Comparison of ENCODE assay signal across 9 mouse cellular contexts in genomic region chr4:139641829-139642425, GRCm38 (mm10). TPM values are rescaled to one million over a fixed set of nuclear protein-coding genes. Genes with fewer than 3 reads are reported as not detected.
DNase-seq lines count a peak whose midpoint lies in the region; ATAC-seq and TF ChIP-seq lines count a peak whose summit lies in the region.
"Had no signal": no experiment of that assay in that cellular context is flagged by ENCODE, and none has a peak within 500 bp of the region (broad histone marks: within the 10 kb centered on the region; RNA-seq: fewer than 3 reads in every experiment).

No protein-coding gene starts in this region.

- no peak for TF ChIP-seq CTCF in lung, adult 2 months (IDR thresholded peaks at IDR 0.05; ENCODE audit: insufficient read depth, low read length)

- DNase-seq in lung, adult 2 months, result no peak
- peak; percentile 45 for DNase-seq in embryonic facial prominence, embryonic 11.5 days (ENCODE audit: low spot score)
- peak; percentile 69 for DNase-seq in retina, postnatal 1 day
- no peak for DNase-seq in frontal cortex, postnatal 10 days (ENCODE audit: low spot score in 2 of 2)
- DNase-seq in layer of hippocampus, adult 18-20 months (ENCODE audit: low spot score in 2 of 2), result no peak

- H3K27me3 ChIP-seq in lung, embryonic 16.5 days (ENCODE audit: control insufficient read depth, insufficient read depth, low read depth, low read length), result no peaks in the 10 kb centered on the region; the same call in 1 of the 2 replicates
- peaks cover 11% of the 10 kb centered on the region for H3K27me3 ChIP-seq in embryonic facial prominence, embryonic 11.5 days (ENCODE audit: control insufficient read depth, insufficient read depth, low read length)
- H3K27me3 ChIP-seq in intestine, embryonic 15.5 days (replicated peaks), result peaks cover 14% of the 10 kb centered on the region

- ATAC-seq in lung, embryonic 16.5 days (ENCODE audit: low read depth), result peak; percentile 67
- ATAC-seq in embryonic facial prominence, embryonic 11.5 days (replicated peaks; ENCODE audit: insufficient number of reproducible peaks, low FRiP score, low TSS enrichment, low read depth), result no peak
- ATAC-seq in intestine, embryonic 15.5 days, result peak; percentile 43; the same call in 1 of the 2 replicates
- no peak for ATAC-seq in frontal cortex, adult (ENCODE audit: low TSS enrichment)

- H3K27ac ChIP-seq in lung, embryonic 16.5 days (ENCODE audit: low read length), result peak overlapping the region; percentile 43; the same call in 1 of the 2 replicates
- no peak overlapping the region for H3K27ac ChIP-seq in embryonic facial prominence, embryonic 11.5 days (replicated peaks; ENCODE audit: low read depth, low read length)
- no peak overlapping the region for H3K27ac ChIP-seq in intestine, embryonic 15.5 days

- 3% methylated on average over 29 of the region's 30 CpGs for WGBS in lung, embryonic 16.5 days
- WGBS in lung, adult 2 months, result 26% methylated on average over 30 of the region's 30 CpGs
- 2% methylated on average over 30 of the region's 30 CpGs for WGBS in embryonic facial prominence, embryonic 11.5 days
- 5% methylated on average over 30 of the region's 30 CpGs for WGBS in intestine, embryonic 15.5 days

- no peak for TF ChIP-seq POLR2A in lung, adult 2 months (IDR thresholded peaks at IDR 0.05; ENCODE audit: borderline replicate concordance, extremely low read depth, low read depth, low read length)

- H3K4me1 ChIP-seq in lung, embryonic 16.5 days (replicated peaks; ENCODE audit: control insufficient read depth, insufficient read depth, low read length), result peaks cover 11% of the 10 kb centered on the region
- H3K4me1 ChIP-seq in lung, adult 2 months (ENCODE audit: control insufficient read depth, insufficient read depth, low read length), result no peaks in the 10 kb centered on the region
- H3K4me1 ChIP-seq in embryonic facial prominence, embryonic 11.5 days (ENCODE audit: control insufficient read depth, insufficient read depth, low read length), result peaks cover 6% of the 10 kb centered on the region
- H3K4me1 ChIP-seq in intestine, embryonic 15.5 days (replicated peaks), result peaks cover 15% of the 10 kb centered on the region

- peaks cover 5% of the 10 kb centered on the region; the same call in 1 of the 2 replicates for H3K36me3 ChIP-seq in lung, embryonic 16.5 days (ENCODE audit: control insufficient read depth, insufficient read depth, low read length)
- no peaks in the 10 kb centered on the region for H3K36me3 ChIP-seq in embryonic facial prominence, embryonic 11.5 days (replicated peaks; ENCODE audit: control insufficient read depth, insufficient read depth, low read depth, low read length)
- H3K36me3 ChIP-seq in intestine, embryonic 15.5 days, result no peaks in the 10 kb centered on the region

- peak overlapping the region; percentile 70 for H3K4me2 ChIP-seq in lung, embryonic 16.5 days (ENCODE audit: low read depth, low read length)
- H3K4me2 ChIP-seq in embryonic facial prominence, embryonic 11.5 days (ENCODE audit: low read depth, low read length), result peak overlapping the region; percentile 48
- peak overlapping the region; percentile 59 for H3K4me2 ChIP-seq in intestine, embryonic 15.5 days (replicated peaks)

- H3K4me3 ChIP-seq in lung, embryonic 16.5 days (ENCODE audit: low read length), result peak overlapping the region; percentile 35
- H3K4me3 ChIP-seq in lung, adult 2 months (replicated peaks; ENCODE audit: extremely low read depth, low read depth, low read length), result no peak overlapping the region
- no peak overlapping the region for H3K4me3 ChIP-seq in embryonic facial prominence, embryonic 11.5 days (ENCODE audit: low read depth, low read length)
- H3K4me3 ChIP-seq in intestine, embryonic 15.5 days (replicated peaks), result peak overlapping the region; percentile 22
- H3K4me3 ChIP-seq: myocyte had no signal

- peak overlapping the region; percentile 44 for H3K9ac ChIP-seq in lung, embryonic 16.5 days (ENCODE audit: low read length)
- peak overlapping the region; percentile 22 for H3K9ac ChIP-seq in embryonic facial prominence, embryonic 11.5 days (replicated peaks; ENCODE audit: low read length)
- 0 out of 2 replicates have a peak overlapping the region, but pooled peaks have one; percentile 15 for H3K9ac ChIP-seq in intestine, embryonic 15.5 days

- H3K9me3 ChIP-seq in lung, embryonic 16.5 days (ENCODE audit: control insufficient read depth, low read length), result no peaks in the 10 kb centered on the region
- H3K9me3 ChIP-seq in embryonic facial prominence, embryonic 11.5 days (replicated peaks; ENCODE audit: control insufficient read depth, low read length), result no peaks in the 10 kb centered on the region
- H3K9me3 ChIP-seq in intestine, embryonic 15.5 days, result no peaks in the 10 kb centered on the region

RNA-seq across cellular contexts. Expression of gene Tas1r2, which starts 11.4 kb away (rescaled TPM):
- not detected in 2 replicates for polyA plus RNA-seq in lung, embryonic 16.5 days (2015; fragmentation: Nextera tagmentation; extraction: Ambion mirVana)
- polyA plus RNA-seq in lung, adult 2 months (2012; rRNA removed), result 0.05 and 0.09 TPM in 2 replicates
- not detected in 2 replicates for polyA plus RNA-seq in embryonic facial prominence, embryonic 11.5 days (2014; fragmentation: Nextera tagmentation; extraction: Ambion mirVana)
- polyA plus RNA-seq in intestine, embryonic 15.5 days (2015; fragmentation: Nextera tagmentation; extraction: Ambion mirVana), result not detected in 2 replicates
- total RNA-seq in layer of hippocampus, adult 18-20 months (2021), result not detected

RNA-seq across cellular contexts. Expression of gene Aldh4a1, which starts 19.3 kb away (rescaled TPM):
- polyA plus RNA-seq in lung, embryonic 16.5 days (2015; fragmentation: Nextera tagmentation; extraction: Ambion mirVana), result 25.5 and 30.7 TPM in 2 replicates
- polyA plus RNA-seq in lung, adult 2 months (2012; rRNA removed), result 42.9 and 44.5 TPM in 2 replicates
- polyA plus RNA-seq in embryonic facial prominence, embryonic 11.5 days (2014; fragmentation: Nextera tagmentation; extraction: Ambion mirVana), result 13.1 and 14.7 TPM in 2 replicates
- 14.4 and 17.1 TPM in 2 replicates for polyA plus RNA-seq in intestine, embryonic 15.5 days (2015; fragmentation: Nextera tagmentation; extraction: Ambion mirVana)
- total RNA-seq in layer of hippocampus, adult 18-20 months (2021), result 10 to 100 TPM; 19.6 to 21.4 TPM

RNA-seq across cellular contexts. Expression of gene Gm21969, which starts 38.9 kb away (rescaled TPM):
- polyA plus RNA-seq in lung, embryonic 16.5 days (2015; fragmentation: Nextera tagmentation; extraction: Ambion mirVana), result 0.05 TPM in 1 of 2 replicates, not detected in the other
- polyA plus RNA-seq in lung, adult 2 months (2012; rRNA removed), result 0.02 TPM in 1 of 2 replicates, not detected in the other
- polyA plus RNA-seq in embryonic facial prominence, embryonic 11.5 days (2014; fragmentation: Nextera tagmentation; extraction: Ambion mirVana), result not detected in 2 replicates
- not detected in 2 replicates for polyA plus RNA-seq in intestine, embryonic 15.5 days (2015; fragmentation: Nextera tagmentation; extraction: Ambion mirVana)
- not detected for total RNA-seq in layer of hippocampus, adult 18-20 months (2021)

Comparison
In these comparisons a context has a peak if more than half of its experiments do, and no peak if none do; other contexts are left out.
1. H3K4me3 ChIP-seq: peak in lung, embryonic 16.5 days (single experiment) and intestine, embryonic 15.5 days (single experiment); none in lung, adult 2 months (single experiment) and embryonic facial prominence, embryonic 11.5 days (single experiment).
2. ATAC-seq: peak in lung, embryonic 16.5 days (single experiment) and intestine, embryonic 15.5 days (single experiment); none in embryonic facial prominence, embryonic 11.5 days (single experiment) and frontal cortex, adult (single experiment).
3. DNase-seq: peak in embryonic facial prominence, embryonic 11.5 days (single experiment) and retina, postnatal 1 day (single experiment); none in lung, adult 2 months (single experiment), frontal cortex, postnatal 10 days (0 of 2) and layer of hippocampus, adult 18-20 months (0 of 2).
4. Peak in every context shown above with its lines, with median percentiles within 50 percentile points of each other: H3K4me2 ChIP-seq and H3K9ac ChIP-seq.